Comparison of ENCODE assay signal across 9 mouse cellular contexts in genomic region chr9:114498218-114498617, GRCm38 (mm10). TPM values are rescaled to one million over a fixed set of nuclear protein-coding genes. Genes with fewer than 3 reads are reported as not detected.
A peak's percentile ranks its signal among the peaks of the same experiment; 100 is the strongest.
DNase-seq lines count a peak whose midpoint lies in the region; ATAC-seq and TF ChIP-seq lines count a peak whose summit lies in the region.
"Had no signal": no experiment of that assay in that cellular context is flagged by ENCODE, and none has a peak within 500 bp of the region (broad histone marks: within the 10 kb centered on the region; RNA-seq: fewer than 3 reads in every experiment).

No protein-coding gene starts in this region.

- TF ChIP-seq CTCF in liver, adult 2 months (IDR thresholded peaks at IDR 0.05; ENCODE audit: low read depth, low read length) = peak; percentile 95

- no peak overlapping the region for H3K4me3 ChIP-seq in heart, embryonic 11.5 days (ENCODE audit: low read depth, low read length)
- H3K4me3 ChIP-seq in kidney, embryonic 16.5 days (ENCODE audit: low read length) = no peak overlapping the region
- no peak overlapping the region for H3K4me3 ChIP-seq in liver, adult 2 months (ENCODE audit: insufficient read depth, low read depth, low read length)
- no peak overlapping the region for H3K4me3 ChIP-seq in neural tube, embryonic 12.5 days
- H3K4me3 ChIP-seq: erythroblast, embryonic 14.5 days had no signal

- no peaks in the 10 kb centered on the region for H3K9me3 ChIP-seq in heart, embryonic 11.5 days (replicated peaks; ENCODE audit: control insufficient read depth, low read length)
- no peaks in the 10 kb centered on the region for H3K9me3 ChIP-seq in kidney, embryonic 16.5 days (ENCODE audit: low read length)
- H3K9me3 ChIP-seq in neural tube, embryonic 12.5 days = no peaks in the 10 kb centered on the region

- WGBS in heart, embryonic 11.5 days (ENCODE audit: insufficient replicate concordance) = 7% methylated on average over 11 of the region's 11 CpGs
- 5% methylated on average over 11 of the region's 11 CpGs for WGBS in kidney, embryonic 16.5 days
- WGBS in liver, adult 2 months = 6% methylated on average over 11 of the region's 11 CpGs
- WGBS in neural tube, embryonic 12.5 days = 10% methylated on average over 11 of the region's 11 CpGs

- peak overlapping the region; percentile 52 for H3K4me2 ChIP-seq in heart, embryonic 11.5 days
- peak overlapping the region; percentile 34; the same call in 1 of the 2 replicates for H3K4me2 ChIP-seq in kidney, embryonic 16.5 days (replicated peaks; ENCODE audit: low read depth, low read length)
- H3K4me2 ChIP-seq in neural tube, embryonic 12.5 days (replicated peaks) = peak overlapping the region; percentile 38

- no peak overlapping the region for H3K27ac ChIP-seq in heart, embryonic 11.5 days (ENCODE audit: low read depth, low read length)
- H3K27ac ChIP-seq in kidney, embryonic 16.5 days (ENCODE audit: low read length) = no peak overlapping the region
- H3K27ac ChIP-seq in liver, adult 2 months (replicated peaks; ENCODE audit: insufficient read depth, low read depth, low read length) = no peak overlapping the region
- no peak overlapping the region for H3K27ac ChIP-seq in neural tube, embryonic 12.5 days

- H3K4me1 ChIP-seq in heart, embryonic 11.5 days (ENCODE audit: control insufficient read depth, insufficient read depth, low read length) = peaks cover 7% of the 10 kb centered on the region
- no peaks in the 10 kb centered on the region for H3K4me1 ChIP-seq in kidney, embryonic 16.5 days (ENCODE audit: insufficient read depth, low read length)
- no peaks in the 10 kb centered on the region for H3K4me1 ChIP-seq in liver, adult 2 months (ENCODE audit: control insufficient read depth, insufficient read depth, low read length)
- H3K4me1 ChIP-seq in neural tube, embryonic 12.5 days = no peaks in the 10 kb centered on the region; the same call in 1 of the 2 replicates

- no peaks in the 10 kb centered on the region for H3K36me3 ChIP-seq in heart, embryonic 11.5 days (ENCODE audit: control insufficient read depth, insufficient read depth, low read length)
- no peaks in the 10 kb centered on the region for H3K36me3 ChIP-seq in kidney, embryonic 16.5 days (ENCODE audit: insufficient read depth, low read length)
- H3K36me3 ChIP-seq in liver, adult 2 months (ENCODE audit: control insufficient read depth, insufficient read depth, low read length) = no peaks in the 10 kb centered on the region
- H3K36me3 ChIP-seq in neural tube, embryonic 12.5 days = no peaks in the 10 kb centered on the region

- no peak for TF ChIP-seq POLR2A in liver, adult 2 months (IDR thresholded peaks at IDR 0.05; ENCODE audit: extremely low read depth, insufficient read depth, low read length)

- no peaks in the 10 kb centered on the region for H3K27me3 ChIP-seq in heart, embryonic 11.5 days (ENCODE audit: control insufficient read depth, insufficient read depth, low read length)
- peaks cover 5% of the 10 kb centered on the region; the same call in 1 of the 2 replicates for H3K27me3 ChIP-seq in kidney, embryonic 16.5 days (ENCODE audit: insufficient read depth, low read length)
- no peaks in the 10 kb centered on the region for H3K27me3 ChIP-seq in liver, adult 2 months (ENCODE audit: control insufficient read depth, insufficient read depth, low read length)
- H3K27me3 ChIP-seq in neural tube, embryonic 12.5 days (replicated peaks) = no peaks in the 10 kb centered on the region

- no peak overlapping the region for H3K9ac ChIP-seq in heart, embryonic 11.5 days (ENCODE audit: low read depth, low read length)
- H3K9ac ChIP-seq in kidney, embryonic 16.5 days (replicated peaks; ENCODE audit: low read length) = no peak overlapping the region; the same call in 1 of the 2 replicates
- no peak overlapping the region for H3K9ac ChIP-seq in liver, adult 2 months (ENCODE audit: low read depth, low read length)
- no peak overlapping the region for H3K9ac ChIP-seq in neural tube, embryonic 12.5 days

- no peak; the same call in 1 of the 2 replicates for ATAC-seq in heart, embryonic 11.5 days (replicated peaks; ENCODE audit: insufficient number of reproducible peaks, low FRiP score, low TSS enrichment)
- ATAC-seq in kidney, embryonic 16.5 days (ENCODE audit: low FRiP score, low TSS enrichment) = peak; percentile 81
- no peak for ATAC-seq in neural tube, embryonic 12.5 days (ENCODE audit: low FRiP score, low read depth)

- H3K79me2 ChIP-seq in liver, adult 2 months (ENCODE audit: control insufficient read depth, insufficient read depth, low read length) = no peaks in the 10 kb centered on the region

- DNase-seq in 3T3-L1 (ENCODE audit: low read depth, low spot score) = peak; percentile 88
- peak; percentile 82 to 87 for DNase-seq in adrenal gland, adult 18-20 months (ENCODE audit: low spot score in 2 of 2)
- peak; percentile 87 for DNase-seq in embryo, embryonic 9.5 days (ENCODE audit: extremely low spot score)
- DNase-seq in liver, adult 2 months (ENCODE audit: extremely low read depth, low read depth, low spot score) = peak; percentile 39
- peak; percentile 96 for DNase-seq in testis, postnatal 10 days (ENCODE audit: low spot score)

RNA-seq across cellular contexts. Expression of gene Ccr4, which starts 6.5 kb away (rescaled TPM):
- total RNA-seq in adrenal gland, adult 18-20 months (2021) = not detected
- polyA plus RNA-seq in heart, embryonic 11.5 days (2014; fragmentation: Nextera tagmentation; extraction: Ambion mirVana) = not detected in 2 replicates
- 0.49 and 1.4 TPM in 2 replicates for polyA plus RNA-seq in kidney, embryonic 16.5 days (2015; fragmentation: Nextera tagmentation; extraction: Ambion mirVana)
- 0.09 and 0.13 TPM in 2 replicates for total RNA-seq in liver, adult 2 months (2014; rRNA removed)
- polyA plus RNA-seq in liver, adult 2 months (2012; rRNA removed) = 0.29 TPM in 1 of 2 replicates, not detected in the other
- not detected in 2 replicates for polyA plus RNA-seq in neural tube, embryonic 12.5 days (2016; fragmentation: Nextera tagmentation; extraction: Ambion mirVana)
- polyA plus RNA-seq: erythroblast, embryonic 14.5 days had no signal

RNA-seq across cellular contexts. Expression of gene C130032M10Rik, which starts 17.3 kb away (rescaled TPM):
- not detected for total RNA-seq in adrenal gland, adult 18-20 months (2021)
- polyA plus RNA-seq in heart, embryonic 11.5 days (2014; fragmentation: Nextera tagmentation; extraction: Ambion mirVana) = 0.54 and 0.90 TPM in 2 replicates
- 0.22 and 0.36 TPM in 2 replicates for polyA plus RNA-seq in kidney, embryonic 16.5 days (2015; fragmentation: Nextera tagmentation; extraction: Ambion mirVana)
- total RNA-seq in liver, adult 2 months (2014; rRNA removed) = not detected in 2 replicates
- polyA plus RNA-seq in liver, adult 2 months (2012; rRNA removed) = not detected in 2 replicates
- polyA plus RNA-seq in neural tube, embryonic 12.5 days (2016; fragmentation: Nextera tagmentation; extraction: Ambion mirVana) = 0.28 and 0.29 TPM in 2 replicates
- polyA plus RNA-seq: erythroblast, embryonic 14.5 days had no signal

Comparison
In these comparisons a context has a peak if more than half of its experiments do, and no peak if none do; other contexts are left out.
1. DNase-seq: peak in every context shown above with its lines; median percentile 96 in testis, postnatal 10 days; 88 in 3T3-L1; 87 in embryo, embryonic 9.5 days; 84 in adrenal gland, adult 18-20 months; 39 in liver, adult 2 months.